Mouse (Mus musculus): ENCODE measurements around the gene Nln.

The Nln gene

GRCm38 (mm10) chr13:104094531-104095385 is 14.7 kb downstream of the Nln start:
- DNase-seq, result no peak

- no peak for DNase-seq
These were observed 17.7 kb downstream of the Nln start for GRCm38 (mm10) chr13:104091734-104092133.

- DNase-seq, result peak; percentile 62
These were observed 20.0 kb downstream of the Nln start for GRCm38 (mm10) chr13:104089387-104089786.

GRCm38 (mm10) chr13:104084600-104084999 is 24.8 kb downstream of the Nln start:
- DNase-seq, result no peak

- no peak for DNase-seq
These were observed 26.9 kb downstream of the Nln start for GRCm38 (mm10) chr13:104082504-104082903.

- DNase-seq, result no peak
These were observed 32.4 kb downstream of the Nln start for GRCm38 (mm10) chr13:104076993-104077392.

GRCm38 (mm10) chr13:104074731-104075130 is 34.7 kb downstream of the Nln start:
- peak; percentile 82 for DNase-seq

- no peak for DNase-seq
These were observed 35.2 kb downstream of the Nln start for GRCm38 (mm10) chr13:104074230-104074629.

- DNase-seq, result no peak
These were observed 37.1 kb downstream of the Nln start for GRCm38 (mm10) chr13:104072351-104072750.

- no peak for DNase-seq
These were observed 38.7 kb downstream of the Nln start for GRCm38 (mm10) chr13:104070703-104071102.

GRCm38 (mm10) chr13:104069216-104069615 is 40.2 kb downstream of the Nln start:
- no peak for DNase-seq

- DNase-seq, result no peak
These were observed 43.6 kb downstream of the Nln start for GRCm38 (mm10) chr13:104065649-104066347.

- no peak for DNase-seq
These were observed 46.4 kb downstream of the Nln start for GRCm38 (mm10) chr13:104063061-104063460.

GRCm38 (mm10) chr13:104061975-104062750 is 47.3 kb downstream of the Nln start:
- no peak for DNase-seq

GRCm38 (mm10) chr13:104060231-104060630 is 49.2 kb downstream of the Nln start:
- DNase-seq, result no peak

- no peak for DNase-seq
These were observed 49.9 kb downstream of the Nln start for GRCm38 (mm10) chr13:104059536-104059935.

- no peak for DNase-seq
These were observed 50.7 kb downstream of the Nln start for GRCm38 (mm10) chr13:104058761-104059160.

GRCm38 (mm10) chr13:104052271-104052753 is 57.1 kb downstream of the Nln start:
- DNase-seq, result no peak

GRCm38 (mm10) chr13:104048835-104049234 is 60.6 kb downstream of the Nln start:
- peak; percentile 69 for DNase-seq

- DNase-seq, result no peak
These were observed 64.3 kb downstream of the Nln start for GRCm38 (mm10) chr13:104045108-104045507.

GRCm38 (mm10) chr13:104044332-104044731 is 65.1 kb downstream of the Nln start:
- DNase-seq, result no peak

- peak; percentile 21 for DNase-seq
These were observed 66.7 kb downstream of the Nln start for GRCm38 (mm10) chr13:104042738-104043137.

- peak; percentile 48 for DNase-seq
These were observed 67.9 kb downstream of the Nln start for GRCm38 (mm10) chr13:104041481-104041880.

Measured in kidney, postnatal 10 days (tissue).